Mouse (Mus musculus): Measurements from ENCODE around the gene Afap1. TPM values are rescaled to one million over a fixed set of nuclear protein-coding genes. Genes with fewer than 3 reads are reported as not detected.

Gene Afap1
- polyA plus RNA-seq, 1 experiment from 2014 or later, result 58.2 TPM

DNA sequence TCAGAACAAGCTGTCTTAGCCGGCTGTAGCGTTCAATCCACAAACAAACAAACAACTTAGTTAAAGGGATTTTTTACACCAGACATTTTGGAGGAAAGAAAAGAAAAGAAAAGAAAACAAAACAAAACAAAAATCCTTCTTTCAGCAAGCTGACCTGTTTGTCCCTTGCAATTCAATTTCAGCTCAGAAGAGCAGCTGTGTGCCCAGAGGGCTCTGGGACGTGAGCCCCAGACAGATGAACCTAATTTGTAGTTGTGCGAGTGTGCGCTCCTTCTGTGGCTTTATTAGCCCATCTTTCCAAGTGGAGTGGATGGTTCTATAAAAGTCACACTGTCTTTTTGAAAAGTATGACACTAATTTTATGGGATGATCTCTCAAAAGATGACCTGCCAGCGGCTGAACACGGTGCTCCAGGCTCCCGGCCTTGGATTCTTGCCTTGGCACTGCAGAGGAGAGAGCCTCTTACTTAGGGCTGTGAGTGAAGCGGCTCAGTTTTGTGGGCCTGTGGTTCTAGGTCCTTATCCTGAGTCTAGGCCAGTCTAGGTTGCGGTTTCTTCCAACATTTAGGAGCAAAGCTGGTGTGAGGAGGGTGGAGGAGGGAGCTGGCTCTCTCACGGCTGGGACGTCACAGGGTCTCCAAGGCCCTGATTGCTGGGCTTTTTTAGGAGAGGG is 22.6 kb downstream of the Afap1 start:
- 64% methylated on average over 12 of the region's 12 CpGs for WGBS
- peaks cover 18% of the 10 kb centered on the region; the same call in 1 of the 2 replicates for H3K4me1 ChIP-seq (replicated peaks; ENCODE audit: control insufficient read depth, insufficient read depth, low read length)
- H3K9me3 ChIP-seq (ENCODE audit: control insufficient read depth, low read length), result no peaks in the 10 kb centered on the region
- DNase-seq (ENCODE audit: low spot score), result no peak
- no peak overlapping the region for H3K9ac ChIP-seq (ENCODE audit: low read depth, low read length)
- no peaks in the 10 kb centered on the region for H3K36me3 ChIP-seq (ENCODE audit: control insufficient read depth, insufficient read depth, low read length)
- no peak overlapping the region for H3K4me2 ChIP-seq (replicated peaks; ENCODE audit: low read depth, low read length)
- peak overlapping the region; percentile 73 for H3K27ac ChIP-seq (ENCODE audit: low read depth, low read length)
- ATAC-seq (ENCODE audit: low FRiP score), result no peak
- no peak overlapping the region for H3K4me3 ChIP-seq (ENCODE audit: low read depth, low read length)
- no peaks in the 10 kb centered on the region for H3K27me3 ChIP-seq (ENCODE audit: control insufficient read depth, insufficient read depth, low read length)

GRCm38 (mm10) chr5:35916666-35917065 is 23.5 kb downstream of the Afap1 start:
- no peaks in the 10 kb centered on the region for H3K9me3 ChIP-seq (ENCODE audit: control insufficient read depth, low read length)
- ATAC-seq (ENCODE audit: low FRiP score) (no peak), DNase-seq (ENCODE audit: low spot score) (no peak)
- H3K27me3 ChIP-seq (ENCODE audit: control insufficient read depth, insufficient read depth, low read length), result no peaks in the 10 kb centered on the region
- H3K4me2 ChIP-seq (replicated peaks; ENCODE audit: low read depth, low read length), result no peak overlapping the region
- no peaks in the 10 kb centered on the region for H3K36me3 ChIP-seq (ENCODE audit: control insufficient read depth, insufficient read depth, low read length)
- no peak overlapping the region for H3K9ac ChIP-seq (ENCODE audit: low read depth, low read length)
- WGBS, result 50% methylated on average over 5 of the region's 5 CpGs
- peak overlapping the region; percentile 24; the same call in 1 of the 2 replicates for H3K27ac ChIP-seq (ENCODE audit: low read depth, low read length)
- H3K4me3 ChIP-seq (ENCODE audit: low read depth, low read length), result no peak overlapping the region
- peaks cover 27% of the 10 kb centered on the region for H3K4me1 ChIP-seq (replicated peaks; ENCODE audit: control insufficient read depth, insufficient read depth, low read length)

DNA sequence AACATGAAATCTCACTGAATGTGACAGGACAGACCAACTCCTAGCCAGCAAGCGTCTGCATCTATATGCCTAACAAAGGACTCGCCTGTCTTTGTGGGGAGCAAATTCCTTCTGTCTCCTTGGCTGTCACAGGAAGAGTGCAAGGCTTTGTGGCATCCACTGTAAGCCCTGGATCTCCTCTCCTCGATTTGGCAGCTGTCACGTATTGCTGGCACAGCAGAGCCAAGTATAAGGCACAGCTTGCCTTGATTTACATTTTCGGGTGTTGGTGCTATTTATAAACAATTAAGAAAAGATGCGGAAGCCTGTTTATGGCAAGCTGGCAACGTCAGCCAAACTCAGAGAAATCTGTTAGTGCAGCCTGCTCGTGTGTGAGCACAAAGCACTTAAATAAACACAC is 25.3 kb downstream of the Afap1 start:
- Histone ChIP-seq H3K4me2 (replicated peaks; ENCODE audit: low read depth, low read length) (no peak overlapping the region), H3K9ac (ENCODE audit: low read depth, low read length) (peak overlapping the region; percentile 42), H3K4me1 (replicated peaks; ENCODE audit: control insufficient read depth, insufficient read depth, low read length) (peaks cover 33% of the 10 kb centered on the region), H3K36me3 (ENCODE audit: control insufficient read depth, insufficient read depth, low read length) (no peaks in the 10 kb centered on the region), H3K27ac (ENCODE audit: low read depth, low read length) (peak overlapping the region; percentile 90), H3K9me3 (ENCODE audit: control insufficient read depth, low read length) (no peaks in the 10 kb centered on the region), H3K27me3 (ENCODE audit: control insufficient read depth, insufficient read depth, low read length) (no peaks in the 10 kb centered on the region), H3K4me3 (ENCODE audit: low read depth, low read length) (no peak overlapping the region)
- DNase-seq (ENCODE audit: low spot score) (peak; percentile 30), ATAC-seq (ENCODE audit: low FRiP score) (no peak)
- 34% methylated on average over 8 of the region's 8 CpGs for WGBS

DNA sequence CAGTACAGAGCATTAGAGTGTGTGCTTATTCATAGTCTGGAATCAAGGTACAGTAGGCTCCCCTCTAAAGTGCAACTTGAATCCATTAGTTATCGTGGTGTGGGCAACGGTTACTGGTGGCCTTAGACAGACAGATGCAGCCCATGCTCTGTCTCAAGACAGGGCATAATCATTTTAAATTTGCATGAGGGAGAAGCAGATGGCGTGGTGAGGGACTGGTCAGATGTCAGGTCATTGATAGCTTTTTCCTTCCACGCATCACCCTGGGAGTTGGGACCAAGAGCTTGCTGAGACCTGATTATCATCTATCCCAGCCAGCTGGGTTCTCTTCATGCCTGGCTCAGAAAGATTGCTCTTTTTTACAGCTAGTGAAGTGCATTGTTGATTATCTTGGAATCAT is 27.0 kb downstream of the Afap1 start:
- Histone ChIP-seq H3K9ac (ENCODE audit: low read depth, low read length) (no peak overlapping the region), H3K27ac (ENCODE audit: low read depth, low read length) (peak overlapping the region; percentile 90), H3K27me3 (ENCODE audit: control insufficient read depth, insufficient read depth, low read length) (no peaks in the 10 kb centered on the region), H3K9me3 (ENCODE audit: control insufficient read depth, low read length) (no peaks in the 10 kb centered on the region), H3K36me3 (ENCODE audit: control insufficient read depth, insufficient read depth, low read length) (no peaks in the 10 kb centered on the region), H3K4me3 (ENCODE audit: low read depth, low read length) (no peak overlapping the region), H3K4me2 (replicated peaks; ENCODE audit: low read depth, low read length) (no peak overlapping the region), H3K4me1 (replicated peaks; ENCODE audit: control insufficient read depth, insufficient read depth, low read length) (peaks cover 34% of the 10 kb centered on the region)
- peak; percentile 68 for ATAC-seq (ENCODE audit: low FRiP score)
- WGBS, result 52% methylated on average over 4 of the region's 4 CpGs
- peak; percentile 56 for DNase-seq (ENCODE audit: low spot score)

DNA sequence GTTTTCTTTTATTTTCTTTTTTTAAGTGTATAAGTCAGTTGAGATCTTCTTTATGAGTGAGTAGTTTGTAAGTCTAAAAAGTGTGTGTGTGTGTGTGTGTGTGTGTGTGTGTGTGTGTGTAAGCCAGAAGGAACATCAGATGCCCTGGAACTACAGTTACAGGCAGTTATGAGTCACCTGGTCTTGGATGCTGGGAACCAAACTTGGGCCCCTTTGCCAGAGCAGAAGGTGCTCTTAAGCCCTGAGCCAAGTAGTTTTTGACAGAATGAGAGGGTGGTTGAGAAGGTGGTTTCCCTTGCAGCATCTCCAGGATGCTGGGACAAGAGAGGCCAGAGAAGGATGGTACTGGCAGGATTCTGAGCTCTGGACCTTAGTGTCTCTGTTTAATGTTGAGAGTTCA is 27.4 kb downstream of the Afap1 start:
- H3K4me1 ChIP-seq (replicated peaks; ENCODE audit: control insufficient read depth, insufficient read depth, low read length), result peaks cover 31% of the 10 kb centered on the region

DNA sequence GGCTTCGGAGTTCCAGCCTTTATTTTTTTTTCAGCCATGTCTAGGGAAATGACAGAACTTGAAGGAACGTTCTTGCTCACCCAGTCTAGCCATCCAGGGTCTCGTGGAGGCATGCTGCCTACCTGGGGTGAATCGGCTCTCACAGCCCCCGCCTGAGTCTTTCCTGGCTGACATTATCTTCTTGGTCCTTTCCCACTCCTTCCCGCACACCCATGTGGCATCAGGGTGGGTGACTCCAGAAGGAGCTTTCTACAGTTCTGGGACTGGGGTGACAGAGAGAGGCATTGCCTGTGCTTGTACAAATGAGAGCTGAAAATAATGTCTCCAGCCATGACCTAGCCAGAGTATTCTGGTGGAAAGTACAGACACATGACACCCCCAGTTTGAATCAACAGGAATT is 28.0 kb downstream of the Afap1 start:
- no peaks in the 10 kb centered on the region for H3K36me3 ChIP-seq (ENCODE audit: control insufficient read depth, insufficient read depth, low read length)
- H3K4me1 ChIP-seq (replicated peaks; ENCODE audit: control insufficient read depth, insufficient read depth, low read length), result peaks cover 36% of the 10 kb centered on the region
- no peaks in the 10 kb centered on the region for H3K27me3 ChIP-seq (ENCODE audit: control insufficient read depth, insufficient read depth, low read length)
- no peak overlapping the region for H3K4me3 ChIP-seq (ENCODE audit: low read depth, low read length)
- H3K4me2 ChIP-seq (replicated peaks; ENCODE audit: low read depth, low read length), result no peak overlapping the region
- WGBS, result 72% methylated on average over 6 of the region's 6 CpGs
- no peak overlapping the region for H3K9ac ChIP-seq (ENCODE audit: low read depth, low read length)
- DNase-seq (ENCODE audit: low spot score), result no peak
- H3K27ac ChIP-seq (ENCODE audit: low read depth, low read length), result peak overlapping the region; percentile 71
- ATAC-seq (ENCODE audit: low FRiP score), result no peak
- no peaks in the 10 kb centered on the region for H3K9me3 ChIP-seq (ENCODE audit: control insufficient read depth, low read length)

More for the DNA sequence above, 27.4 kb downstream of the Afap1 start:
- Histone ChIP-seq H3K27ac (ENCODE audit: low read depth, low read length) (peak overlapping the region; percentile 71), H3K4me2 (replicated peaks; ENCODE audit: low read depth, low read length) (no peak overlapping the region), H3K9me3 (ENCODE audit: control insufficient read depth, low read length) (no peaks in the 10 kb centered on the region), H3K27me3 (ENCODE audit: control insufficient read depth, insufficient read depth, low read length) (no peaks in the 10 kb centered on the region), H3K4me3 (ENCODE audit: low read depth, low read length) (no peak overlapping the region), H3K36me3 (ENCODE audit: control insufficient read depth, insufficient read depth, low read length) (no peaks in the 10 kb centered on the region), H3K9ac (ENCODE audit: low read depth, low read length) (no peak overlapping the region)
- no peak for DNase-seq (ENCODE audit: low spot score)
- ATAC-seq (ENCODE audit: low FRiP score), result no peak

DNA sequence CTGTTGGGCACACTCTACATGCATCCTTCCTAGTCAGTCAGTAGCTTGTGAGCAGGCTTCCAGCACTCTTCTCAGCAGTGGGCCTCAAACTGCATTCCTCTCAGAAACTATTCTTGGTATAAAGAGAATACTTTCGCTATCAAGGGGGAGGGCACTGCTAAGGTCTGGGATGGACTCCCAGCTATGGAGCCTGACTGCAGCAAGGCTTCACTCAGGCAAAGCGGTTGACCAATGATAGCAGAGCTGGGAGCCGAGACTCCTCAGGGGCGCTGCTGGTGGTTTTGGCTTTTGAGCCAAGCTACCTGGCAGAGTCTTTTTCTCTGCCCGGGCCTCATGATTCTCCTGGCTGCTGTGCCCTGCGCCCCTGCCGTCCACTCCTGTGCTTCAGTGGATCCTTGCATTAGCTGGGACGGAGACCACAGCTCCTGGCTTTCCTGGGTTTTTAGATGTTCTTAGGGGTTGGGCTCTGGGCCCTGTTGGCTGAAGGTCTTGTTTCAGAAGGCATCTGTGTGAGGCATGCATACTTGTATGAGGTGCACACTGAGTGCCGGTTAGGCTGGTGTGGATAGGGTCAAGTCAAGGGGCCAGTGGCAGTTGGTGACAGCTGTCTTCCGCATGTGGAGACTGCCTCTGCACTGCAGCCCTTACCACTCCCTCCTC is 28.6 kb downstream of the Afap1 start:
- no peak for ATAC-seq (ENCODE audit: low FRiP score)
- H3K4me1 ChIP-seq (replicated peaks; ENCODE audit: control insufficient read depth, insufficient read depth, low read length), result peaks cover 36% of the 10 kb centered on the region
- 38% methylated on average over 10 of the region's 10 CpGs for WGBS
- no peaks in the 10 kb centered on the region for H3K36me3 ChIP-seq (ENCODE audit: control insufficient read depth, insufficient read depth, low read length)
- H3K27ac ChIP-seq (ENCODE audit: low read depth, low read length), result peak overlapping the region; percentile 71
- H3K4me3 ChIP-seq (ENCODE audit: low read depth, low read length), result no peak overlapping the region
- peak; percentile 36 for DNase-seq (ENCODE audit: low spot score)
- H3K27me3 ChIP-seq (ENCODE audit: control insufficient read depth, insufficient read depth, low read length), result no peaks in the 10 kb centered on the region
- no peaks in the 10 kb centered on the region for H3K9me3 ChIP-seq (ENCODE audit: control insufficient read depth, low read length)
- no peak overlapping the region for H3K9ac ChIP-seq (ENCODE audit: low read depth, low read length)
- H3K4me2 ChIP-seq (replicated peaks; ENCODE audit: low read depth, low read length), result no peak overlapping the region

DNA sequence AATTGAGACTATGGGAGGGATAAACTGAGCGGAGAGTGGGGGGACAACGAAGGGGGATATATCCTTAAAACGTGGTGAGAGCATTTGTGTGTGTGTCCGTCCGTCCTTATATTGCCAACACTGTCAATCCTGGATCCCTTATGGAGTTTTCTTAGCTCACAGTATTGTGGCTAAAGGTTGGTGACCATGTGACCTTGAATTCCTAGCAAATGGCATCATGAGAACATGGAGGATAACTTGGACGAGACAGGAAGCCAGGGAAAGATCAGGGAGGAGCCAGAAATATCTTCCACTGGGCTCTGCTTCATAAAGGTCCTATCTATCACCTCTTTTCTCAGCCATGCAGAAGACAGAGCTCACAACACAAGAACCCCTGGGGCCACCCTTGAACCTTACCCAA is 30.3 kb downstream of the Afap1 start:
- Histone ChIP-seq H3K27me3 (ENCODE audit: control insufficient read depth, insufficient read depth, low read length) (no peaks in the 10 kb centered on the region), H3K4me2 (replicated peaks; ENCODE audit: low read depth, low read length) (no peak overlapping the region), H3K9ac (ENCODE audit: low read depth, low read length) (no peak overlapping the region), H3K4me3 (ENCODE audit: low read depth, low read length) (no peak overlapping the region), H3K36me3 (ENCODE audit: control insufficient read depth, insufficient read depth, low read length) (no peaks in the 10 kb centered on the region), H3K4me1 (replicated peaks; ENCODE audit: control insufficient read depth, insufficient read depth, low read length) (peaks cover 30% of the 10 kb centered on the region), H3K27ac (ENCODE audit: low read depth, low read length) (no peak overlapping the region), H3K9me3 (ENCODE audit: control insufficient read depth, low read length) (no peaks in the 10 kb centered on the region)
- no peak for DNase-seq (ENCODE audit: low spot score)
- WGBS, result 91% methylated on average over 6 of the region's 6 CpGs
- ATAC-seq (ENCODE audit: low FRiP score), result no peak

DNA sequence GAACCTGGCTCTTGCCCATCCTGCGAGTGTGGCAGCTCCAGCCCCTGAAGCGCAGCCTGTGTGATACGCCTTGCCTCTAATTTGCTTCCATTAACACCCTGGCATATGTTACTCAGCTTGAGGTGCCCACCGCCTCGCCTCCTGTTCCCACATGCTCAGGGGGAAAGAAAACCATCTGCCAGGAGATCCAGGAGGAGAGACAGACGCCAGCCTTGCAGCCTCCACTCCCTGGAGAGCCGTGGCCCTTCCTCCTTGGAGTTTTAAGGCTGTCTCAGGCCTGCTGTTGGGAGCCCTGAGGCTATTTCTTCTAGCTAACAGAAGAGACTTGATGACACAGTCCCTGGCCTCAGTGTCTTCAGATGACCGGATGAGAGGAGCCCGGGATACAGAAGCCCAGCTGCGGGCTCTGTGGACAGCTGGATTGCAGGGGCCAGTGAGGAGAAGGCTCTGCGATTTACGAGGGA is 32.1 kb downstream of the Afap1 start:
- H3K9ac ChIP-seq (ENCODE audit: low read depth, low read length), result 0 out of 2 replicates have a peak overlapping the region, but pooled peaks have one; percentile 0
- ATAC-seq (ENCODE audit: low FRiP score) (peak; percentile 63), DNase-seq (ENCODE audit: low spot score) (peak; percentile 46)
- H3K9me3 ChIP-seq (ENCODE audit: control insufficient read depth, low read length), result no peaks in the 10 kb centered on the region
- WGBS, result 40% methylated on average over 12 of the region's 12 CpGs
- H3K4me1 ChIP-seq (replicated peaks; ENCODE audit: control insufficient read depth, insufficient read depth, low read length), result peaks cover 24% of the 10 kb centered on the region
- H3K4me3 ChIP-seq (ENCODE audit: low read depth, low read length), result no peak overlapping the region
- H3K27me3 ChIP-seq (ENCODE audit: control insufficient read depth, insufficient read depth, low read length), result no peaks in the 10 kb centered on the region
- H3K27ac ChIP-seq (ENCODE audit: low read depth, low read length), result peak overlapping the region; percentile 49
- no peaks in the 10 kb centered on the region for H3K36me3 ChIP-seq (ENCODE audit: control insufficient read depth, insufficient read depth, low read length)
- no peak overlapping the region for H3K4me2 ChIP-seq (replicated peaks; ENCODE audit: low read depth, low read length)
